Mouse (Mus musculus): ENCODE measurements around the gene Pcx. TPM values are rescaled to one million over a fixed set of nuclear protein-coding genes. Genes with fewer than 3 reads are reported as not detected.

The Pcx gene
- polyA plus RNA-seq, 2 experiments = 16.4 to 25.6 TPM

- H3K4me1 ChIP-seq (replicated peaks; ENCODE audit: control insufficient read depth in 2 of 2, insufficient read depth in 2 of 2, low read length in 1 of 2) = peaks cover 81 to 90% of the 10 kb centered on the region in 2 experiments
- peak overlapping the region; percentile 77 for H3K4me2 ChIP-seq (ENCODE audit: low read depth)
- H3K9ac ChIP-seq (replicated peaks) = peak overlapping the region; percentile 84
- DNase-seq (ENCODE audit: low read depth in 3 of 3, low spot score in 3 of 3) (peak; percentile 93 to 95 (median 93)), ATAC-seq (ENCODE audit: insufficient read depth) (peak; percentile 98)
- 10% methylated on average over 3 of the region's 3 CpGs for WGBS (ENCODE audit: insufficient replicate concordance)
- H3K4me3 ChIP-seq (ENCODE audit: insufficient read depth in 1 of 2, low read depth in 2 of 2, low read length in 2 of 2) = peak overlapping the region; percentile 42 to 53
- H3K27ac ChIP-seq = peak overlapping the region; percentile 99
- H3K9me3 ChIP-seq (ENCODE audit: control insufficient read depth, low read length) = no peaks in the 10 kb centered on the region
- no peaks in the 10 kb centered on the region for H3K36me3 ChIP-seq (replicated peaks; ENCODE audit: control insufficient read depth, insufficient read depth, low read depth)
- no peak for TF ChIP-seq CTCF (IDR thresholded peaks at IDR 0.05; ENCODE audit: low read depth)
- TF ChIP-seq EP300 (IDR thresholded peaks at IDR 0.05; ENCODE audit: low read depth) = peak; percentile 97
- H3K27me3 ChIP-seq (ENCODE audit: control insufficient read depth, insufficient read depth, low read length) = no peaks in the 10 kb centered on the region
Measured at GRCm38 (mm10) chr19:4558570-4558955, 48.3 kb downstream of the Pcx start.

DNA sequence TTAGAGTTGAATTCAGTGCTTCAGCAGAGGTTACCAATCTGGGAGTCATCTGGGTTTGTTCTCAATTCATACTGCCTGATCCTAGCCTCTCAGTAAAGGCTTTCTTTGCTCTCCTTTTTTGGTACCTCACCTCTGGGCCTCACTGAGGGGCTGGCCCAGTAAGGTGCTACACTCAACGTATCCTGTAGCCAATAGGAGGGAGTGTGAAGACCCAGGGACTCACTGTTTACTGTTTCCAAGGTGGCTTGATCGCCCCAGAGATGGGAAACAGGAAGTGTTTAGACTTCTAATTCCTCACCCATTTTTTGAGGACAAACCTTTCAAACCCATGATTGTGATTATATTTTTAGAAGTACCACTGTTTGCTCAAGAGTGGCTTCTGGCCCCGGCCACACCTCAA, 48.7 kb downstream of the Pcx start:
- Histone ChIP-seq H3K4me2 (ENCODE audit: low read depth) (peak overlapping the region; percentile 77), H3K9ac (replicated peaks) (peak overlapping the region; percentile 84)

GRCm38 (mm10) chr19:4559588-4559987, 49.3 kb downstream of the Pcx start:
- Histone ChIP-seq H3K27me3 (ENCODE audit: control insufficient read depth, insufficient read depth, low read length) (no peaks in the 10 kb centered on the region), H3K4me1 (replicated peaks; ENCODE audit: control insufficient read depth in 2 of 2, insufficient read depth in 2 of 2, low read length in 1 of 2) (peaks cover 79 to 87% of the 10 kb centered on the region in 2 experiments), H3K36me3 (replicated peaks; ENCODE audit: control insufficient read depth, insufficient read depth, low read depth) (no peaks in the 10 kb centered on the region), H3K27ac (peak overlapping the region; percentile 99), H3K4me2 (ENCODE audit: low read depth) (peak overlapping the region; percentile 77), H3K9me3 (ENCODE audit: control insufficient read depth, low read length) (no peaks in the 10 kb centered on the region), H3K4me3 (ENCODE audit: insufficient read depth in 1 of 2, low read depth in 2 of 2, low read length in 2 of 2) (peak overlapping the region; percentile 42 to 53; a peak in 3 of 4 replicates), H3K9ac (replicated peaks) (peak overlapping the region; percentile 84)
- TF ChIP-seq CTCF (IDR thresholded peaks at IDR 0.05; ENCODE audit: low read depth) = no peak
- 75% methylated on average over 2 of the region's 2 CpGs for WGBS (ENCODE audit: insufficient replicate concordance)
- ATAC-seq (ENCODE audit: insufficient read depth) (no peak), DNase-seq (ENCODE audit: low read depth in 3 of 3, low spot score in 3 of 3) (no peak)

More for the DNA sequence above, 48.7 kb downstream of the Pcx start:
- no peaks in the 10 kb centered on the region for H3K36me3 ChIP-seq (replicated peaks; ENCODE audit: control insufficient read depth, insufficient read depth, low read depth)
- peak overlapping the region; percentile 42 to 53 for H3K4me3 ChIP-seq (ENCODE audit: insufficient read depth in 1 of 2, low read depth in 2 of 2, low read length in 2 of 2)
- H3K27ac ChIP-seq = peak overlapping the region; percentile 99
- TF ChIP-seq CTCF (IDR thresholded peaks at IDR 0.05; ENCODE audit: low read depth) (no peak), EP300 (IDR thresholded peaks at IDR 0.05; ENCODE audit: low read depth) (no peak)
- H3K4me1 ChIP-seq (replicated peaks; ENCODE audit: control insufficient read depth in 2 of 2, insufficient read depth in 2 of 2, low read length in 1 of 2) = peaks cover 81 to 90% of the 10 kb centered on the region in 2 experiments
- 26% methylated on average over 3 of the region's 3 CpGs for WGBS (ENCODE audit: insufficient replicate concordance)
- no peaks in the 10 kb centered on the region for H3K9me3 ChIP-seq (ENCODE audit: control insufficient read depth, low read length)
- DNase-seq (ENCODE audit: low read depth in 3 of 3, low spot score in 3 of 3) (no peak), ATAC-seq (ENCODE audit: insufficient read depth) (peak; percentile 66)
- H3K27me3 ChIP-seq (ENCODE audit: control insufficient read depth, insufficient read depth, low read length) = no peaks in the 10 kb centered on the region

DNA sequence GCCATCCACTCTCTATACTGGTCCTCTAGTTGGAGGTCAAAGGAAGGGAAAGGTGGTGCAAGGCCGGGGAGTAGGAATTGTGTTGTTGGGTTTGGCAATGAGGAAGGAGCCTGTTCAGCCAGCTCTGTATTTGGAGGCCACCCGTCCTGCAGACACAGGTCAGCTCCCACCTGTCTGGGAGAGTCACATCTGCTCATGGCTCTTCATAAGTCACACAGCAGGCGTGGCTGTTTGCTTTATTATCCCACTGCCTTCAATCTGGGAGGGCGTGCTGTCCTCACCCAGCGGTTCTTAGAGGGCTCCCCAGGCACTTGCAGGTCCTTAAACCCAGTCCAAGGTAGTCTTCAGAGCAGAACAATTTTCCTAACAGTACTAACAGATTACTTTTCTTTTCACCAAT, 49.9 kb downstream of the Pcx start:
- TF ChIP-seq EP300 (IDR thresholded peaks at IDR 0.05; ENCODE audit: low read depth) (no peak), CTCF (IDR thresholded peaks at IDR 0.05; ENCODE audit: low read depth) (peak; percentile 19; the same call in 1 of the 2 replicates)
- WGBS (ENCODE audit: insufficient replicate concordance) = 64% methylated on average over 5 of the region's 5 CpGs
- peaks cover 76 to 85% of the 10 kb centered on the region in 2 experiments for H3K4me1 ChIP-seq (replicated peaks; ENCODE audit: control insufficient read depth in 2 of 2, insufficient read depth in 2 of 2, low read length in 1 of 2)
- peak overlapping the region; percentile 84 for H3K9ac ChIP-seq (replicated peaks)
- DNase-seq (ENCODE audit: low read depth in 3 of 3, low spot score in 3 of 3) (no peak), ATAC-seq (ENCODE audit: insufficient read depth) (no peak)
- no peaks in the 10 kb centered on the region for H3K36me3 ChIP-seq (replicated peaks; ENCODE audit: control insufficient read depth, insufficient read depth, low read depth)
- H3K4me3 ChIP-seq (ENCODE audit: insufficient read depth in 1 of 2, low read depth in 2 of 2, low read length in 2 of 2) = no peak overlapping the region
- H3K9me3 ChIP-seq (ENCODE audit: control insufficient read depth, low read length) = no peaks in the 10 kb centered on the region
- no peaks in the 10 kb centered on the region for H3K27me3 ChIP-seq (ENCODE audit: control insufficient read depth, insufficient read depth, low read length)
- H3K4me2 ChIP-seq (ENCODE audit: low read depth) = peak overlapping the region; percentile 77
- H3K27ac ChIP-seq = peak overlapping the region; percentile 99

- no peaks in the 10 kb centered on the region for H3K27me3 ChIP-seq (ENCODE audit: control insufficient read depth, insufficient read depth, low read length)
- peaks cover 82 to 87% of the 10 kb centered on the region in 2 experiments for H3K4me1 ChIP-seq (replicated peaks; ENCODE audit: control insufficient read depth in 2 of 2, insufficient read depth in 2 of 2, low read length in 1 of 2)
- WGBS (ENCODE audit: insufficient replicate concordance) = 84% methylated on average over 5 of the region's 5 CpGs
- peak overlapping the region; percentile 71 for H3K9ac ChIP-seq (replicated peaks)
- DNase-seq (ENCODE audit: low read depth in 3 of 3, low spot score in 3 of 3) (peak in 1 of 3 experiments; percentile 50), ATAC-seq (ENCODE audit: insufficient read depth) (peak; percentile 32; the same call in 1 of the 2 replicates)
- no peak overlapping the region for H3K4me3 ChIP-seq (ENCODE audit: insufficient read depth in 1 of 2, low read depth in 2 of 2, low read length in 2 of 2)
- H3K36me3 ChIP-seq (replicated peaks; ENCODE audit: control insufficient read depth, insufficient read depth, low read depth) = no peaks in the 10 kb centered on the region
- no peaks in the 10 kb centered on the region for H3K9me3 ChIP-seq (ENCODE audit: control insufficient read depth, low read length)
- H3K27ac ChIP-seq = peak overlapping the region; percentile 100
- TF ChIP-seq CTCF (IDR thresholded peaks at IDR 0.05; ENCODE audit: low read depth) (peak; percentile 42), EP300 (IDR thresholded peaks at IDR 0.05; ENCODE audit: low read depth) (no peak)
- peak overlapping the region; percentile 29 for H3K4me2 ChIP-seq (ENCODE audit: low read depth)
Measured at GRCm38 (mm10) chr19:4565678-4566077, 55.4 kb downstream of the Pcx start.

All from liver, embryonic 14.5 days (tissue).